Mouse (Mus musculus): ENCODE measurements around the gene Mxd4.

Mxd4 gene

DNA sequence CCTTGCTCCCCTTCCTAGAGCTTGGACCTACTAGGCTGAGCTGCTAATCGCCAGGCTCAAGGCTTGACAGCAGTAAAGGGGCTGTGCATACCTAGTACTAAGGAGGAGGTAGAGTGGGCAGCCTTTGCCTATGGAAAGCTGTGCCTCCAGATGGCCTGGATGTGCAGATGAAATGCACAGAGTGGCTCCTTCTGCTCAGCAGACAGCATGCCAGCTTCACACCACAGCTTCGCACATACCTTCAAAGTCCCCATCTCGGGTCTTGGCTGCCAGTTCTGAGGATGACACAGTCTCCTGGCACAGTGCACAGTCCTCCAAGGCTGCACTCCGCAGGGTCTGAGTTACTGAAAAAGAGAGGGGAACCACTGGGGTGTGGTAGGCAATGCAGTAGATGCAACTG, 9.7 kb upstream of the Mxd4 start:
- DNase-seq (ENCODE audit: low read depth in 2 of 2, low spot score in 2 of 2) = no peak

DNA sequence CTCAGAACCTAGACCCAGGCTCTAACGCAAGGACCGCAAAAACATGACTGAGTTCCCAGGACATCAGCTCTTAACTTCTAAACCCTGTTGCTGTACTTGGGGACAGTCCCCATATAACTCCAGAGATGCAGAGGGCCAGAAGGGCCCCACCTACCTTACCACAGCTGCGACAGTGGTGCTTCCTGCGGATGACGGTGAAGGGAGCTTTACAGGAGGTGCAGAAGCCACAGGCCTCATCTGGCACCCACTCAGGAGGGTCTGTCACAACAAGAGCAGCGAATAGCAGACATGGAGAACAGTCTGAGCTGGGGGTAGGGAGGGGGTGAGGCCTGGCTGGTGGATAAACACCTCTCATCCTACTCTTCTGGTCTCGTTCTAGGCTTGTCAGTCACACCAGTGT, 8.9 kb upstream of the Mxd4 start:
- DNase-seq (ENCODE audit: low read depth in 2 of 2, low spot score in 2 of 2) = peak; percentile 85 to 89

DNA sequence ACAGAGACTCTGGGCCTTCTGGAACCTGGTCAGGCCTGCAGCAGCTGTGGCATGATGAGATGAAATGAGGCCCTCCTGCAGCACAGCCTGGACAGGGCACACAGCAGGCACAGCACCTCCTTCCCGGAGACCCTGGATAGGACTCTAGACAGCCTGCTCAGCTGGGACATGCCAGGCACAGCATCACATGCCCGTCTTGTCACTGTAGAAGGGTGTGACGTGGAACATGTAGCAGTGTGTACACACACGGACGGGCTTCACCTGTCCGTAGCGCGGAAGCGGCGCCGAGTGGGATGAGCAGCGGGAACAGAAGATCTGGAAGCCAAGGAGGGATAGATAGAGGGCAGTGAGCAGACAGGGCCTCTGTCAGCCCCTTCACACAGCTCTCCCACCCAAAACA, 8.3 kb upstream of the Mxd4 start:
- DNase-seq (ENCODE audit: low read depth in 2 of 2, low spot score in 2 of 2) = no peak

DNA sequence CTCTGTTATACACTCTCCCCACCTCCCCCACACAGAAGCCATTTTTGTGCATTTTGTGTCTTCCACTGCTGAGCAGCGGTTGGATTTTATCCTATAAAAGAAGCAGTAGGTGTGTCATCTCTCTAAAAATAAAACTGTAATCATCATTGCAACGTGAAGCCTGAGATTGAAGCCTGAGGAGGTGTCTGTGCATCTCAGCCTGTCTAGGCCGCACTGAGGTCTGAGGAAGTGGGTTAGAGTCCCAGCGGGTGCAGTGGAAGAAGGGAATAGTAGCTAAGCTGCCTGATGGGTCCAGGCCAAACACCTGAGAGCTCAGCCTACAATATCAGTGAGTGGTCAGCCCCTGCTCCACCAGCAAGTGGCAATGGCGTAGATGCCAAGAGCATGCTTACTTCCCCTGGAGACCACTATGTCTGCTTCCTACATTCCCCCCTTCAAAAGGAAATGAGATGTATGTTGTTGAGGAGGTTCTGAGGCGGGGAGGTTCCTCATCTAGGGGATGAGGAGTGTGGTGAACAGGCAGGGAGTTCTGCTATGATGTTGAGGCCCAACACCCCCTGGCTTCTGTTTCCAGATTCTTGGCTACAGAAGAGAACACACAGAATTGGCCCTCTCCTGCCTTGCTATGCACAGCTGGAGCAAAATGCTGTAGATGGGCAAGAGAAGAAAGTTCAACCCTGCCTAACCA, 7.6 kb upstream of the Mxd4 start:
- DNase-seq (ENCODE audit: low read depth in 2 of 2, low spot score in 2 of 2) = no peak

DNA sequence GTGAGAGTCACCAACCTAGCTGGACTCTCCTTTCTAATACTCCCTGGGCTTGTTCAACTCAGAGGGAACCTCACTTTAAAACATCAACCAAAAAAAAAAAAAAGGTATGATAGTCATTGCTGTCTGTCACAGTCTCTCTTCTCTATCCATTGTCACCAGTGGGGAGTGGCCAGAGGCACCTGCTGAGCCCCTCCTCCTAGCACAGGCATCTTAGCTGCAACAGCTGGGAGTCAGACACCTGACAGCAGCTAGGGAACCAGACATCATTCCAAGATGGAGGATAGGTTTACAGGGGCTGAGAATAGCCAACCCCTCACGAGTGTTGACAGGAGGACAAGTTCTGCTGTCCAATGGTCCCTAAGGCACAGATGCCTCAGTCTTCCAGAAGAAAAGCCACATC, 6.9 kb upstream of the Mxd4 start:
- no peak for DNase-seq (ENCODE audit: low read depth in 2 of 2, low spot score in 2 of 2)

DNA sequence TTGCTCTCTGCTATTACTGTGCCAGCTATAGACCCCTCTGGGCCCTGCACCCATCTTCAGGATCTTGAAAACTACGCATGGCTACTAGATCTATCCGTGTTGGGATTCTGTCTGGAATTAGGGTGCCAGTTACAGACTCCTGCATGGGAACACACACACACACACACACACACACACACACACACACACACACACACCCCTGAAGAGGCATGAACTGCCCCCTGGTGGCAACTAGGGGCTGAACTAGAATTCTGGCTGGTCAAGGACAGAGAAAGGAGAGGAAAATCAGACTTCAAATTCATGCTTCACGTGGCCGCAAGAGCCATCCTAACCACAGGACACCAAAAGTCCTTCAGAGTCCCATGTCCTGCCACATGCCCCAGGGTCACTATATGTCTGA, 4.3 kb upstream of the Mxd4 start:
- DNase-seq (ENCODE audit: low read depth in 2 of 2, low spot score in 2 of 2) = no peak

DNA sequence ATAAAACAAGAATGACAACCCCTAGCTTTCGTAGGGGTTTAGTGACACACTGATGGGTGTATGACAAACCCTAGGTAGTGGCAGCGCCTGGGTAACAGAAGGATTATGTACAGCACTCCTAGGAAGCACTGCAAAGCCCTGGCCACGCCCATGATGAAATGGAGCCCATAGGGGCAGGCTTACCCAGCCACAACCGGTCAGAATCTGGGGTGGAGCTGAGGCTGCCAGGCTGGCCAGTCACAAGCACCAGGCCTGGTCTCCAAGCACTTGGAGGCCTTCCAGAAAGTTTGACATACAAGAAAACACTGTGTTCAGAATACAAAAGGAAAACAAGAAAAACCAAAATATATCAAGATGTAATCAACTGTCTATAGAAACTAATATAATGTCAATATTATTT, 3.5 kb upstream of the Mxd4 start:
- DNase-seq (ENCODE audit: low read depth in 2 of 2, low spot score in 2 of 2) = no peak

DNA sequence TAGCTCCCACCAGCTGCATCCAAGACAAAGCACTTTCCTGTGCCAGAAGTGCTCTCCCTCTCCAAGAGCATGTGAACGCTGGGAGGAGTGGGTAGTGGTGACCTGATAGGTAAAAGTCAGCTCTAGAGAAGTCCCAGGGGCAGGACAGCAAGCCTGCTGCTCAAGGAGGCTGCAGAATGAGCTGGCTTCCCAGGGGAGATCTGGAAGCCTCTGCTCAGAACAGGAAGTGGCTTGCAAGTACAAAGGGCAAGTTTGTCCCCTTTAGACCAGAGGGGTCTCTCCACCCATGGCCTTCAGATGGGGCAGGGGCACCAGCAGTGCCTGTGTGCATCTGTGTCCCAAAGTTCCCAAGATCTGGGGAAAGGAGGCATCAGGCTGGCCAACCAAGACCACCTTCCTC, 2.0 kb upstream of the Mxd4 start:
- no peak for DNase-seq (ENCODE audit: low read depth in 2 of 2, low spot score in 2 of 2)

DNA sequence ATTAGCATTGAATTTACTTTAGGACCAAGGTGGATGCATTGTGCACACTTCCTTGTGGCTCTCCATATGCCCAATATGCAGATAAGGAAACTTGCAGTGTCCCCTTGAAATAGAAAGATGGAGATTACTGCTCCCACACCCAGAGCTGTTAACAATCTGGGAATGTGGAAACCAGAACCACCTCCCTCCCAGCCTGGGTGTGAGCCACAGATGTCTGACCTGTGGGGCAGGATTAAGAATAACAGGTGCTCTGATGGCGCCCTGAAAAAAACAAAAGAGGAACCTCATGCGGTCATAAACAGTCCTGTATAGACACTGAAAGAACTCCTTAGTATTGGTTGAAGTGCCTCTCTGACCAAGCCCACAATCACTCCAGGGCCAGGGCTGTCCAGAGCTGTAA, 1.3 kb upstream of the Mxd4 start:
- no peak for DNase-seq (ENCODE audit: low read depth in 2 of 2, low spot score in 2 of 2)

DNA sequence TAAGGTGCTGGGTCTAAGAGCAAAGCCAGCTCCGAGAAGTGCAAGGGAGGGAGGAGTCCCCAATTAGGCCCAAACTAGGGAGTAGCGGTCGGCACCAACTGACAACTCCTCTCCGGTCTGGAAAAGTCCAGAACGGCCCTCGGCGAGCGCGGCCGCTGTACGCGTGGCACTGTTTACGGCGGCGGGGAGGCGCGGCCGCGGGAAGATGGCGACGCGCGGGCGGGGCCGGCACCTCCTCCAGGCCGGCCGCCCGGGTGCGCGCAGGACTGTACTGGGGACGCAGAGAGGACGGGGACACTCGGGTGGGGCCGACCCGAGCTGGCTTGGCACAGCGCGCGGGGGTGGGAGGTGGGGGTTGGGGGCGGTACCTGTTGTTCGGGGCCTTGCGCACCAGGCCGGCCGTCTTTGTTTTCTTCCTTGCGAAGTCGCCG, 544 bp downstream of the Mxd4 start:
- DNase-seq (ENCODE audit: low read depth in 2 of 2, low spot score in 2 of 2) = no peak

DNA sequence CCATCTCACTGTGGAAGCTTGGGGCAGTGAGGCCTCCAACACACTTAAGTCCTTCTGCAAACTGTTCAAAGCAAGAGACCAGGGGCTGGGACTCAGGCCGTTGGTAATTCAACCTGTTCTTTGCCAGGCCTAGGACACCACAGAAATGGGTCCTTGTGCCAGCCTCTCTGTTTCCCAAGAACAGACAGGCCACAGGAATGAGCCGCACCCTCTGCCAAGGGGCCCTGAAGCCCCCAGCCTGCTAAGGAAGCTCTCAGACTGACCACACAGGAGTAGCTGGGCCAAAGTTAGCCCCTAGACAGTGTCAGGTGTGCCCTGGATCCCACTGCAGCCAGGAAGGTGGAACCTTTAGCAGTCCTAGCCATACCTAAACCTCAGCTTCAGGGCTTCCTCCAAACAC, 1.1 kb downstream of the Mxd4 start:
- no peak for DNase-seq (ENCODE audit: low read depth in 2 of 2, low spot score in 2 of 2)

DNA sequence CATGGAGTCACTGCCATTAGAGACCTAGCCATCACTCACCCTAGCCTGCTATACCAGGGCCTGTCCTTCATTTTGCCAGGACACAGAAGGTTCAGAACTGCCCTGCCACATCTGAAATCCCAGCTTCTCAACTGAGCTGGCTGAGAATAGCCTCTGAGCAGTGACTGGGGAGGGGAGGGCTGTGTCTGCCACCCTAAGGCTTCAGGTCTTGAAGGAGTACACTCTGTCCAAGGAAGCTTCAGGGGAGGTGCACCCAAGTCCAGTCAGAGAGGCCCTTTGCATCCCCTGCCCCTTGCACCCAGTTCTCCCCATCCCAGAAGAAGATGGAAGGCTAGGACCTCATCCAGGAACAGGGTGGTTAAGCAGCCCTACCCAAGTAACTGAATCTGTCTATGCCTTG, 1.7 kb downstream of the Mxd4 start:
- no peak for DNase-seq (ENCODE audit: low read depth in 2 of 2, low spot score in 2 of 2)

DNA sequence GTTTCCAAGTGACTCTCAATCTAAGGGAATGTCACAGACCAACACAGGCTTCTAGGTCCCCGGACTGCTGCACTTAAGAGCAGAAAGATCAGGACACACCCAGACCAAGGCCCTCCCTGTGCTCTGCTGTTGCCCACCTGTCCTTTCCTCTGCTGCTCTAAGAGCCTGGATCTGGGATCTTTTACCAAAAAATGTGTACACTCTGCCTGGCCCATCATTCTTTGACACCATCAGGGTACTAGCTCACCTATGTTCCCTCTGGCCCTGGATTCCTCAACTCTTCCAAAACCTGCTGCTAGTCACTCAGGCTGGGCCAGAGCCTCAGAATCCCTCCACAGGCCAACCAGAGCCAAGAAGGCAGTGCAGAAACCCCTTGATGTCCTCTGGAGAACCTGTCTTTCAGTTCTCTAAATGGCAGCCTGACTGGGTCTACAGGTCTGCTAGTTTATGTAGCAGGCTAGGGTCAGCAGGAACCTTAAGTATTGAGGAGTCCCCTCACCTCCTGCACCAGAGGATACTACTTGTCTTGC, 2.4 kb downstream of the Mxd4 start:
- DNase-seq (ENCODE audit: low read depth in 2 of 2, low spot score in 2 of 2) = no peak

DNA sequence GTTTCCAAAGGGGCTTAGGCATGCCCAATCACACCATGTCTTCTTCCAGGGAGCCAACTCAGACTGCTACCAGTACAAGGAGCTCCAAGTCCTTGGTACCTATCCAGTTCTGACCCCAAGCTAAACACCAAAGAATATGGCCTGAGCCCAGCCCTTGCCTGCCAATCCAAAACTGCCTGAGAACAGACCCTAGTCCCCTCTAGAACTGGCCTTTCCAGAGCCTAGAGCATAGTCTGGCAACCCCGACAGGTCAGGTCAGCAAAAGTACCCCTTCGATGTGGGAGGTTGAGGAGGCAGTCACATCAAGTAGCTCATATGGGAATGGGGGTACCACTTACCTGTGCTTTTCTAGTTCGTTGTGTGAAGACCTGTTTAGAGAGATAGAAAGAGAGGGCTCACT, 3.5 kb downstream of the Mxd4 start:
- DNase-seq (ENCODE audit: low read depth in 2 of 2, low spot score in 2 of 2) = no peak

DNA sequence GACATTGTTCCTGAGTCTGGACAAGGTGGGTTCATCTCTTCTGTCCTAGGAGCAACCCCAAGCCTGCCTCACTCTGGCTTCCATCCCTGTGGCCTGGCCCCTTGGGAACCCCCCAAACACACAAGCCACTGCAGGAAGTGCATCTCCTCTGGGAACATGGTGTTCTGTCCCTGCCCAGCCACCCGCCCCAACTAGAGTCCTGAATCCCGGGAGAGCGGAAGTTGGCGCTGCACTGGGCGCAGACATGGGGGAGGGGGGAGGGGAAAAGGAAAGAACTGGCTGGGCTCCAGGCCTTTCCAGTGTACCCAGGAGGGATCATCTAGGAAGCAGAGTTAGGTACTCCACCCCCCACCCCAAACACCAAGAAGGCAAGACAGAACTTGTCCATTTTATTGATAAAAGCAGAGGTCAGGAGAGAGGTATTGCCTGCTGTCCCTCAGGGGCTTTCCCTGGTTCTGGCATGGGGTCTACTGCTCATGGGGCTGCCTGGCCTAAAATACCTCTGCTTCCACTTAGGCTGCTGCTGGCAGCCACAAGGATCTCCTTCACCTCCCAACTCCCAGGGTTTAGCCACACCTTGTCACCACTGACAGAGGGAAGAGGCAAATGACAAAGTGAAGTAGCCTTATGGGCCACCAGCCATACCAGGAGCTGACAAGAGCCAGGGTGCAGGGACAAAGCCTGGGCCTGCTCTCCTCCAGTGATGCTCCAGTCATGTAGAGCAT, 4.2 kb downstream of the Mxd4 start:
- DNase-seq (ENCODE audit: low read depth in 2 of 2, low spot score in 2 of 2) = no peak

DNA sequence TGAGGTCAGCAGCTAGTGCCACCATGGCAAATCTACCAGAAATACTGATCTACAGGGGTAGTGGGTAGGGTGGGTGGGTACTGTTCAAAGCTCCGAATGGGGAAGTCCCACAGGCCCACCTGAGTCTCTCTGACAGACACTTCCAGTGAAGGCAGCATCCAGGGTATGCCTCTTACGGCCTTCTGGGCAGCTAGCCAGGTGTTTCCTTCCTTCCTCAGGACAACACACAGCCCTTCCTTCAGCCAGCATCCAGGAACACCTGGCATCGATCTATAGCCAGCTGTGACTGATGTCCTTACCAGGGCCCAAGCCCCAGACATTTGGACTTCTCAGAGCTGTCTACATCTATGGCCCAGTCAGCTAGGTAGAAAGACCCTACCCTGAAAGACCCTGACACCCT, 5.0 kb downstream of the Mxd4 start:
- no peak for DNase-seq (ENCODE audit: low read depth in 2 of 2, low spot score in 2 of 2)

DNA sequence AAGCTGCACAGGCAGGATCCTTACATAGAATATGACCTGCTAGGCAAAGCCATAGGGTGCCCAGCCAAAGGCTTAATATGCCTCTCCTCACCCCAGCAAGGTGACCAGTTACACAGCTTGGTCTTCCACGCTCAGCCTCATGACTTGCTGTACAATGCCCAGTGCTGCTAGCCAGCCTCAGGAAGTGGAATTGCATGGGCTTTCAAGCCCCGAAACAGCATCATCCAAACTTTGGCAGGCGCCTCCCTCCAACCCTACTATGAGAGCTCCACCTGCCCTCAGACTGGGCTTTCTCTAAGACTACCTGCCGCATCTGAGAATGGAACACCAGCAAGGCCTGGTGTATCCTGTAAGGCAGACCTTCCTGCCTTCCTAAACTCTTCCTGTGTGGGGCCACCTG, 9.7 kb downstream of the Mxd4 start:
- no peak for DNase-seq (ENCODE audit: low read depth in 2 of 2, low spot score in 2 of 2)

DNA sequence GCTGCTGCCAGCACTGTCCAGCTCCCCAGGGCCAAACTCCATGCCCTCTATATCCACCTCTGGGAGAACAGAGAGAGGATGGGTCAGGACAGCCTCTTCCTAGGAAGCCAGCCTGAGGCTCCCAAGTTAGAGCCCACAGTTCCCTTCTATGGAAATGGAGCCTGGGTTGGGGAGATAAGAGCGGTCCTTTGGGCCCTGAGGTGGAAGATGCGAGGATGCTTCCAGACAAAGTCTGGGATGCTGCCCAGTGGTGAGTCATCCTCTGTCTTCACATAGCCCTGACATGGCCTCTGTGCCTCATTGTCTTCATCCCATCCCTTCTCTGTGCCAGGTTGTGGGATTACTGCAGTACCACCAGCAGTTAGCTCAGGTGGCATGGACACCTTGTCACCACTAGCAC, 10.4 kb downstream of the Mxd4 start:
- DNase-seq (ENCODE audit: low read depth in 2 of 2, low spot score in 2 of 2) = no peak

DNA sequence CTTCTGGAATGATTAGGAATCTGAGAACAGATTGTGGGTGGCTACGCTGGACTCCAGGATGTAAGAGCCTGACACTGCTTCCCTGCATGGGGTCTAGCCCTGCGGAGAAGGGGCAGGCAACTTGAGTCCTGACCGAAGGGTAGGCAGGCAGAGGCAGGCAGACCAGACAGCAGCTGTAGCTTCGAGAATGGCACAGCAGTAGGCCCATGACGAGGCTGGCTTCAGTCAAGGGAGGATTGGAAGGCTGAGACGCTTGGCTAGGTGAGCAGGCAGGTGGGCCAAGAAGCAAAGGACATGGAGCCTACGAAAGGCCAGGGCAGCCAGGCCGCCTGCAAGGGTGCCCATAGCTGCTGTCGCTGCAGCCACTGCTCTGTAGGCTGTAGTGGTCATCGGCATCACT, 10.8 kb downstream of the Mxd4 start:
- DNase-seq (ENCODE audit: low read depth in 2 of 2, low spot score in 2 of 2) = no peak

DNA sequence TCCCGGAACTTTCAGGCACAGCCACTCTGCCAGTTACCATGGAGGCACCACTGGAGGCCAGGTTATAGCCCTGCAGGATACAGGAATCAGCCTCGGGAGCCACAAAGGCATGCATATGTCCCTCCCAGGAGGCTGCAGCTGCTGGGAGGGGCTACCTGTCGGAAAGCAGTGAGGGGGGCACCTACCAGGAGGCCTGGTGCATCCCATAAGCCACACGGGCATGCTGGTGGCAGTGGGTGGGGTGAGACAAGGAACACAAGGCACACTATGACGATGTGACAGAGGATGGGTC, 12.2 kb downstream of the Mxd4 start:
- no peak for DNase-seq (ENCODE audit: low read depth in 2 of 2, low spot score in 2 of 2)

DNA sequence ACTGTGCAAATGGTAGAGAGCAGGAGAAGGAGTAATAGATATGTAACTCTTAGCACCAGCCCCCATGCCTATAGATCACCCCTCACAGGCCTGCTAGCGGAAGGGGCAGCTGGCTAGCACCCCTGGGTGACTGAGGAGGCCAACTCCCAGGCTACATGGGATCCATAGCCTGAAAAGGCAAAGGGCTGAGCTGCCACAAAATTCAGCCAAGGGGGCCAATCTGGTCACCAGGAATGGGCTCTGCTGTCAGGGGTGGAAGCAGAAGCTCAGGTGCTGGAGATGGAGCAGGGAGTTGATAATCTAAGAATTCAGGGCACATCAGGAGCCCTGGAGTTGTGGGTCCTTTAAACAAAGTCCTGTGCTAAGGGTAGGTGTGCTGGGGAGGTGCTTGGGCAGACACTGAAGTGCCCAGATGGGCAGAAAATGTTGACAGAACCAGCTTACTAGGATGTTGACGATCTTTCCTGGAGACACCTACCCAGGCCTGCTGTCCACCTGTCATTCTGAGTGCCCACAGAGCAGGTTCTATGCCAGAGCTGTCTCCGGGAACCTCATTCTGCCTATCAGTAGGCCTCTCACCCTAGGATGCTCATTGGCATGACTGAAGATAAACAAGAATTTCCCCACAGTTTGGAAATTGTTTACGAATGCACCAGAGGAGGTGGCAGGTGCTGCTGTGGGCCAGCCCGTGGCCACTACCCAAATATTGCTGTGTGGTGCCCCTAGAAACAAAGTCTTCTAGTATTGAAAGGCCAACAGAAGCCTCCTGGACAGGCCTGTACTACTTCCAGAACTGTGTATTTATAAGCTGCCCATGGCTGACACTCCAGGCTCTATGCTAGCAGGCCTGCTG, 12.7 kb downstream of the Mxd4 start:
- DNase-seq (ENCODE audit: low read depth in 2 of 2, low spot score in 2 of 2) = no peak

DNA sequence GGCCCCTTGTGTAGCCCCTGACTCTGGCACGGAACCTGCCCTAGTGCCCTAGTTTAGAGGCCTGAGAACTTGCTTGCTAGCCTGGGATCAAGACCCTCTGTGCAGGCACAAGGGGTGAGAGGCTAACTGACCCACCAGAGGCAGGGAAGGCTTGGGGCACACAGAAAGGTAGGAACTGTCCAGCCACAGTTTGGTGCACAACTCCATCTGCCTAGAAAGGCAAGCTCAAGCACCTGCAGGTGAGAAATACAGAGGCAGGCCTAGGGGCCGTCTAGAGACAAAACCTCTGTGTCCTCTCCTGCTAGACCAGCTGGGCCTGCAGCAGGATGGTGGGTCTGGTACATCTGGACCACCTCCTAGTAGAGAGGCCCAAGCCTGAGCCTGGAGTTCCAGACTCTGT, 13.5 kb downstream of the Mxd4 start:
- DNase-seq (ENCODE audit: low read depth in 2 of 2, low spot score in 2 of 2) = no peak
